Mouse (Mus musculus): ENCODE data around the gene Rnf187.

- no peak for TF ChIP-seq CTCF (IDR thresholded peaks at IDR 0.05; ENCODE audit: extremely low read depth, insufficient read length, insufficient replicate concordance, low read depth, low read length)
- no peak for TF ChIP-seq POLR2A (IDR thresholded peaks at IDR 0.05; ENCODE audit: low read depth, low read length)
Measured at GRCm38 (mm10) chr11:58955868-58956257, 17.1 kb upstream of the Rnf187 start.

All from small intestine, adult 2 months (tissue).